Mouse (Mus musculus) small intestine, adult 2 months (tissue): ENCODE measurements around the gene Fam131a. TPM values are rescaled to one million over a fixed set of nuclear protein-coding genes. Genes with fewer than 3 reads are reported as not detected.
A peak's percentile ranks its signal among the peaks of the same experiment; 100 is the strongest.

ENCODE experiments used
- H3K27ac ChIP-seq: fragments of 200-500 bp; 2 replicates; pipeline ENCODE4 v1.5.1; 2012; ENCODE audit warnings: low read depth, low read length, control low read depth, inconsistent platforms; ENCODE audit not compliant: insufficient read depth
- H3K27me3 ChIP-seq: fragments of 200-500 bp; 2 replicates; pipeline ENCODE4 v1.6.1; 2012; ENCODE audit warnings: mild to moderate bottlenecking, moderate library complexity, low read length, inconsistent platforms; ENCODE audit not compliant: control insufficient read depth, insufficient read depth
- H3K36me3 ChIP-seq: fragments of 200-500 bp; 2 replicates; pipeline ENCODE4 v1.6.1; 2012; ENCODE audit warnings: mild to moderate bottlenecking, low read length, control low read depth, inconsistent platforms; ENCODE audit not compliant: control insufficient read depth, insufficient read depth
- H3K4me1 ChIP-seq: fragments of 200-500 bp; 2 replicates; pipeline ENCODE4 v1.6.1; 2012; ENCODE audit warnings: low read length, inconsistent platforms, mixed read lengths; ENCODE audit not compliant: control insufficient read depth, insufficient read depth, insufficient read length
- H3K4me3 ChIP-seq: fragments of 200-500 bp; 2 replicates; pipeline ENCODE4 v1.5.1; 2012; ENCODE audit warnings: low read depth, mild to moderate bottlenecking, control low read depth, inconsistent platforms, low read length, moderate library complexity
- CTCF ChIP-seq: fragments of 200-500 bp; IDR thresholded peaks from 2 replicates; pipeline ENCODE4 v1.5.1; 2012; ENCODE audit warnings: low read depth, mild to moderate bottlenecking, control low read depth, inconsistent platforms, low read length, moderate library complexity, mixed read lengths; ENCODE audit not compliant: insufficient replicate concordance, insufficient read length; ENCODE audit errors: extremely low read depth
- POLR2A ChIP-seq: fragments of 200-500 bp; IDR thresholded peaks from 2 replicates; pipeline ENCODE4 v1.6.1; 2012; ENCODE audit warnings: low read depth, mild to moderate bottlenecking, control low read depth, inconsistent platforms, low read length, moderate library complexity
- WGBS: fragments of 180-500 bp; shearing (Covaris S2); methylation state at CpG from one replicate; pipeline ENCODE4 v1.1.7; 2018; 5-methylcytosine and 5-hydroxymethylcytosine counted together
- polyA plus RNA-seq: library from polyadenylated mRNA; depleted of rRNA; stranded (reverse); fragments of >200 nt; gene quantifications from 2 replicates; pipeline ENCODE4 v1.2.3, GENCODE M21; 2012

The Fam131a gene
- polyA plus RNA-seq, 1 experiment: 2.5 TPM

DNA sequence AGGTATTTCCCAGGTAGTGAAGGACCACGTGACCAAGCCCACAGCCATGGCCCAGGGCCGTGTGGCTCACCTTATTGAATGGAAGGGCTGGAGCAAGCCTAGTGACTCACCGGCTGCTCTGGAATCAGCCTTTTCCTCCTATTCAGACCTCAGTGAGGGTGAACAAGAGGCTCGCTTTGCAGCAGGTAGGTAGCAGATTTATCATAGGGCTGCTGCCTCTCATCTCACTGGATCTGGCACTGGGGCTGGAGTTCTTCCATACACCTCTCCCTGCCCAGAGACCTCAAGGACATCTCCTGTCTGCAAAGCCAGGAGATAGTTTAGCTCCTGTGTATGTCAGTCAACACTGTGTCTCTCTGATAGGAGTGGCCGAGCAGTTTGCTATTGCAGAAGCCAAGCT lies 6.2 kb downstream of the Fam131a start:
- no peak overlapping the region for H3K27ac ChIP-seq
- no peak overlapping the region for H3K4me3 ChIP-seq
- H3K4me1 ChIP-seq: peaks cover 8% of the 10 kb centered on the region
- WGBS: 72% methylated on average over 5 of the region's 5 CpGs
- H3K36me3 ChIP-seq: peaks cover 8% of the 10 kb centered on the region
- TF ChIP-seq POLR2A (no peak), CTCF (no peak)
- H3K27me3 ChIP-seq: peaks cover 17% of the 10 kb centered on the region

DNA sequence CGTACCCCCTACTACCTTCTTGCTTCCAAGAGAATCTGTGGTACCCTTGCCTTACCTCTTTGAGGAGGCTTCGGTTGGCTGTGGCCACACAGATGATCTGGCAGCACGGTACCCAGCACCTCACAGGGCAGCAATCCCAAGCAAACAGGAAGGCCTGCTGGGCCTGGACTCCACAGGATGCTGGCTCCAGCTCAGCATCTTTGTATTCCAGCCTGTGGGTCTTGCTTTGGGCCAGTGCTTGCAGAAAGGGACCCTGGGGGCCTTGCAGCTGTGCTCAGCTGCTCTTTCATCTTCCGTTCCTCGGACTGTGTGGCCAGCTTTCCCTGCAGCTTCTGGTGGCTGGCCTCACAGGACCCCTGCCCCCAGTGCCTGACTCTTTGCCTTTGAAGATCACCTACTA lies 7.0 kb downstream of the Fam131a start:
- H3K27ac ChIP-seq: no peak overlapping the region
- WGBS: 76% methylated on average over 5 of the region's 5 CpGs
- peaks cover 8% of the 10 kb centered on the region for H3K4me1 ChIP-seq
- TF ChIP-seq POLR2A: no peak
- TF ChIP-seq CTCF: no peak
- peaks cover 15% of the 10 kb centered on the region for H3K27me3 ChIP-seq
- H3K4me3 ChIP-seq: no peak overlapping the region
- H3K36me3 ChIP-seq: peaks cover 9% of the 10 kb centered on the region

DNA sequence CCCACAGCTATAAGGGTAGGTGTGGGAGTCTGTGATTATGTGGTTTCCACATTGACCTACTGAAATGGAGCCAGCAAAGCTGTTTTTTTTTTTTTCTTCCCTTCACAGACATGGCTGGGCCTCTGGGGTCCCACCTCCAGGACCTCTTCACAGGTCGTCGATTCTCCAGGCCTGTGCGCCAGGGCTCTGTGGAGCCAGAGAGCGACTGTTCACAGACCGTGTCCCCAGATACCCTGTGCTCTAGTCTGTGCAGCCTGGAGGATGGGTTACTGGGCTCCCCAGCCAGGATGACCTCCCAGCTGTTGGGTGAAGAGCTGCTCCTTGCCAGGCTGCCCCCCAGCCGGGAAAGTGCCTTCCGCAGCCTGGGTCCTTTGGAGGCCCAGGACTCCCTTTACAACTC lies 8.3 kb downstream of the Fam131a start:
- Histone ChIP-seq H3K4me1 (no peaks in the 10 kb centered on the region), H3K36me3 (peaks cover 18% of the 10 kb centered on the region), H3K27me3 (peaks cover 3% of the 10 kb centered on the region), H3K27ac (no peak overlapping the region), H3K4me3 (no peak overlapping the region)
- 85% methylated on average over 7 of the region's 7 CpGs for WGBS
- TF ChIP-seq CTCF: no peak
- TF ChIP-seq POLR2A: no peak

DNA sequence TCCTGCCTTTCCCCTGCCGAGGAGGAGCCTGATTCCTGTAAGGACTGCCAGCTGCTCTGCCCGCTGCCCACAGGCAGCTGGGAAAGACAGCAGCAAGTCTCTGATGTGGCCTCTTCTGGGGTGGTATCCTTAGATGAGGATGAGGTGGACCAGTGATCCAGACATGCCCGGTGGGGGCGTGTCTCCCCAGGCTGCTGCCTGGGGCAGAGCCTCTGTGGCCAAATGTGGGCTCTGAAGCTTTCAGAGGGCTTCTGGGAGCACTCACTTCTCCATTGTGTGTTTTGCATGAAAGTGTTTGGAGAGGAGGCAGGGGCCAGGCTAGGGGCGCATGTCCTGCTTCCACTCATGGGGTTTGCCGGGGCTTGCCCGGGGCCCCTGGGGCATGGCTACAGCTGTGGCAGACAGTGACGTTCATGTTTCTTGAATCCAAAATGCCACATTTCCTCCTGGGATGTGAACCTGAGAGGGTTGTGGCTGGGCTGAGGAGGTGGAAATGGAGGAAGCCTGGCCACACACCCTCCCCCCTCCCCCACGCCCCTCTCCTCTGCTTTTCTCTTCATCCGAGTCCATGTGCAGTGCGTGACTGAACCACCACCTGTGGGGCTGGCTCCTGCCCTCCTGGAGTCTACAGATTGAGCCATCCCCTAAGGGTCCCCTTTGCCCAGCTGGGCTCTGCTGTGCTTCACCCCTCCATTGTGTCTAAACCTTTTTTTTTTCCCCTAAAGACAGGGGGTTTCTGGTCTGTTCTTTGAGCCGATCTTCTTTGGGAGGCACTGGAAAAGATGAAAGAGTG lies 8.9 kb downstream of the Fam131a start:
- Histone ChIP-seq H3K36me3 (peaks cover 21% of the 10 kb centered on the region), H3K4me3 (no peak overlapping the region), H3K4me1 (no peaks in the 10 kb centered on the region), H3K27ac (no peak overlapping the region), H3K27me3 (no peaks in the 10 kb centered on the region; the same call in 1 of the 2 replicates)
- TF ChIP-seq CTCF: no peak
- no peak for TF ChIP-seq POLR2A
- 70% methylated on average over 12 of the region's 12 CpGs for WGBS

- no peak overlapping the region for H3K4me3 ChIP-seq
- TF ChIP-seq CTCF: peak; percentile 63; the same call in 1 of the 2 replicates
- no peak for TF ChIP-seq POLR2A
- H3K27ac ChIP-seq: no peak overlapping the region
- H3K27me3 ChIP-seq: no peaks in the 10 kb centered on the region
- WGBS: 32% methylated on average over 8 of the region's 8 CpGs
- H3K4me1 ChIP-seq: no peaks in the 10 kb centered on the region
- peaks cover 27% of the 10 kb centered on the region for H3K36me3 ChIP-seq
These were observed 9.5 kb downstream of the Fam131a start for GRCm38 (mm10) chr16:20702522-20702893.

DNA sequence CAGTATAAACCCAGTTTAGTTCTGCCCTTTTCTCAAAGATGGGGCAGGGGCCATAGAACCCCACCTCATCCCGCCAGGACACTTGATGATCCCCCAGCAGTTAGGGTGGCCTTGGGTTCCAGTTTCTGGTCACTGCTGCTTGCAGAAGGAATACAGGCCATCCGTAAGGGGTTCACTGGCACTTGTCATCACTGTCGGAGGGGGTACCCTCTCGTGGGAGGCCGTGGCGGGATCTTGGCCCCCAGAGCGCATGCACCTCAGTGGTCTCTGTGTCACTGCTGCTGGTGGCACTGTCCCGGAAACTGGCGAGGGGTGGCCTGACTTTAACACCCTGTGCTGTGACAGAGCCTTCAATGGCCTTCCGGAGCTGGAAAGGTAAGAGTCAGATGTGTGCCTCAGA lies 10.0 kb downstream of the Fam131a start:
- H3K4me3 ChIP-seq: no peak overlapping the region
- WGBS: 94% methylated on average over 10 of the region's 10 CpGs
- no peaks in the 10 kb centered on the region for H3K27me3 ChIP-seq
- TF ChIP-seq CTCF (no peak), POLR2A (no peak)
- no peak overlapping the region for H3K27ac ChIP-seq
- peaks cover 32% of the 10 kb centered on the region for H3K36me3 ChIP-seq
- no peaks in the 10 kb centered on the region for H3K4me1 ChIP-seq

DNA sequence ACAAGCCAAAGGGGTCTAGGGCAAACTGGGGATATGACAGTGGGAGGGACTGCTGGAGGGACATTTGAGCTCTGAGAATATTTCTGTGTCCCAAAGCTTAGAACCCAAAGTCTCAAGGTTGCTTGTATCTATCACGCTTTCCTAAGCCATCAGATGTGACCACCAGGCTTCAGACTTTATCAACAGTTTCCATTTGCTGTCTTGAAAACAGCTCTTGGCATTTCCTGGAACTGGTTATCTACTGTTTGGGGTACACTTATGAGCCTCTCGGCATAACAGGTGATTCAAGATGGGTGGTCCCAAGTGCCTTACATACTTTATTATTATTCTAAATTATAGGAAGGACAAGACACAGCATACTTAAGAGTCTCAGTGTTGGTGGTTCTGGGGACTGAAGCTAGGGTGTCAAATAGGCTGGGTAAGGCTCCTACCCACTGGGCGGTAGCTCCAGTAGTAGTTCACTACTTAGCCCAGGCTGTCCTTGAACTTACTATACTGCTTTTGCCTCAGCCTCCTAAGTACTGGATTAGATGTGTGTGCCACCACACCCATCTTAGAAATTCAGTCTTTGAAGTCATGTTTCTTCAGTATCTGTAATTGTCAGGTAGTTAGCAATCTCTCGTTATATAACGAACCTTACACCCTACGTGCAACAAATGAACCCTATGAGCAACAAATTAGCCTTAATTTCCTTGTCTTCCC lies 10.8 kb downstream of the Fam131a start:
- Histone ChIP-seq H3K4me3 (no peak overlapping the region), H3K27ac (no peak overlapping the region), H3K36me3 (peaks cover 40% of the 10 kb centered on the region), H3K27me3 (no peaks in the 10 kb centered on the region), H3K4me1 (no peaks in the 10 kb centered on the region)
- 84% methylated on average over 6 of the region's 6 CpGs for WGBS
- no peak for TF ChIP-seq CTCF
- no peak for TF ChIP-seq POLR2A
